Mouse (Mus musculus) ovary, postnatal 10 days (tissue): ENCODE data around the gene Cacng4.

Experiments used
- DNase-seq: peaks from one replicate; pipeline ENCODE4 v3.0.0; 2022; ENCODE audit warnings: low spot score

Gene Cacng4

GRCm38 (mm10) chr11:107720264-107721021 is 73.9 kb downstream of the Cacng4 start:
- DNase-seq = no peak

GRCm38 (mm10) chr11:107716332-107716938 is 77.9 kb downstream of the Cacng4 start, which contains the start of gene Cacng1:
Gene Cacng1 (minus strand): TSS chr11:107716522.
- DNase-seq = no peak

GRCm38 (mm10) chr11:107714368-107714767 is 80.0 kb downstream of the Cacng4 start:
- DNase-seq = no peak

- DNase-seq = no peak
Observed at GRCm38 (mm10) chr11:107710379-107710778, 84.0 kb downstream of the Cacng4 start.

DNA sequence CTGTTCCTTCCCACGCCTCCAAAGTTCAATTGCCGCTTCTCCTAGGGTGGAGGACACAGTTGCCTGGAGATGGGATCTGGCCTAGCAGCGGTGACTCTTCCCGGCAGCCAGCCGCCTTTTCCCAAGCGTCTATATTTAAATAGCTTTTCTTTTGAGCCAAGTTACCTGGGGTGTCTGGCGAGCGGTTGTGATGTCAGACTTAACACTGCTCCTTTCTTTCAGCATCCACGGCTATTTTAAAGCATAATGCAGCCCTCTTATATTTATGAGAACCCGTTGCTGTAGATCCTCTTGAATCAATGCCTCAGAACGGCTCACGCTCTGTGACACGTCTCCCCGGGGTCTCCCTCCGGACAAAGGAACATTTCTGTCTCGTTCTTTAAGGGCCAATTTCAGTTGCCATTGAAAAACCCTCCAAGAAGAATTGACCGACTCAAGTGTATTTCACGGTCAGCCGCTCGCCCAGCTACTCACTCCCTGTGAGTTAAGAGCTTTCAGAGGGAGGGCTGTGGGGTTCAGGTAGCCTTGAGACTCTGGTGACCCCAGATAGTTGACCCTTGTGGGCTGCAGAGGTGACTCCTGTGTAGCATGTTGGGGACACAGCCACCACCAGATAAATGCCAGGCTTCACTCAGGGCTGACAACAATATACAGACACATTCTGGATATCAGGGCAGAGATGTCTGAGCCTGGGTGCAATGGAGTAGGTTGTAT is 86.3 kb downstream of the Cacng4 start:
- no peak for DNase-seq

DNA sequence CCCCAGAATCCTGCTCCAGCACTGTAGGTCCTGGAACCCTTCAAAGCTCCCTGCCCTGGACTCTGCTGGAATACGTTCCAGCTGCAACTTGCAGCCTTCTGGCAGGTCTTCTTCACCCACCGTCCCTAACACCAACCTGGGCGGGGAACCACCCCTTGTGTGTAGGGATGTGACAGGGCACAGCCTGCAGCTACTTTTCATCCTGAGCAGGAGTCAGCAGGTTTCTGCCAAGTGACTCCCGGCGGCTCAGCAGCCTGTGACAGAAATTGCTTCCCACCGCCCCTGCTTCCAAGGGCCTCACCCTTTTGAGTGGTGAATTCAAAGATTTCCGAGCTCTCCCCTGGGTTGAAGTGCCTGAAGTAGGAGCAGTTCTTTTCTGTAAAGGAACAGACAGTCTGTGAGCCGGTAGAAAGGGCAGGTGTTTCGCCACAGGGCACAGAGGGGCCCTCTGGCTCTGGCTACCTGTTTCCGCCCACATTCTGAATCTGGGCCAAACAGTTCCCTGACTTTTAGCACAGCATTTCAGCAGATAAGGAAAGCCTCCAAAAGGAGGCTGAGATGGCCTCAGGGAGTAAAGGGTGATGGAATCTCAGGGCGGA is 88.8 kb downstream of the Cacng4 start:
- DNase-seq = no peak

- no peak for DNase-seq
Observed at GRCm38 (mm10) chr11:107705060-107705459, 89.3 kb downstream of the Cacng4 start.

DNA sequence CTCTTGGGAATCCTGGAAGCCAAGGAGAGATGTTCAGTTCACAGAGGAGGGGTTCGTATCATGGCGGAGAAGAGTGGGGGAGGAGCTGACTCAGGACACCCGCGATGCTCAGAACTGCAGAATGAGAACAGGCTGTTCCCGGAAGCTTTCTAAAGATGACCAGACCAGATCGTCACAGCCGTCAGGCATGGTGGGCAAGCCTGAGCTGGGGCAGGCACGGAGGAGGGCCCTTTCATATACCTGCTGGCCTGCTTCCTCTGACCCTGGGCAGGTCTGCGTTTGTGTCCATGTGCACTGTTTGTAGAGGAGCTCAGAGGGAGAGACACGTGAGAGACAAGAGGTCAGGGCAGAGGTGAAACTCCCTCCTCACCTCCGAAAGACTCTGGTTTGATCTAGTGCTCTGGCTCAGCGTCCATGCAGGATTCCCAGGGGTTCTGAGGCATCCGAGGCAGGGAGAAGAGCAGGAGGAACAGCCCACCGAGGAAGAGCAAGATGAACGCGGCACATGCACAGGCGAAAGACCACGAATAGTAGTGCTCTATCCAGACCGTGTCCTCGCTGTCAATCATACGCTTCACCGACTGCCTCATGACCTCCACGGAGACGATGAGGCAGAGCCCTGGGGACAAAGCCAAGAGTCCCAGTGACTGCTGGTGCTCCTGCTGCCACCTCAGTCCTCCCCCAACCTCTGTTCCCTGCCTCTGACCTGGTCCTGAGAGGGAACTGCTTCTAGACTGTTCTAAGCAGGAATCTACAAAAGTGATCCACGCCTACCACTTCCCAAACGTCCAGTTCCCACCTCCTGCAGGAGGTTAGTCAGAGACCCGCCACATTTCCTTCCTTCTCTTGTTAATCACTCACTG is 90.9 kb downstream of the Cacng4 start:
- no peak for DNase-seq

DNA sequence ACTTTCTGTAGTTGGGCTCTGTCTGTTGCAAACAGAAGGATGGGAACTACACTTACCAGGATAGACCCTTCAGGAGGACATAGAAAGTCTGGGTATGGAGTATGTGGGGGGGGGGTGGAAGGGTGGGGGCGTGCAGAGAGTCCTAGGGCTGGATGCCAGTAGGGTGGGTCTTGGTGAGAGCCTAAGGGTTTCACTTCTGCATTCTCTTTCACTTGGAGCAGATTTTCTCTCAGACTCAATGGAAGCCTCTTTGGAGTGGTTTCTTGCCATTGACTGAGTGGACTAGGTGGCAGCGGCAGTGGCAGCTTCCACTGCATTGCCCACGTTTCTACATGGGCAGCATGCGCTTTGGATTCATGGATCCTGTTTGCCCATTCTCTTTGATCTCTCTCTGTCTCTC is 94.4 kb downstream of the Cacng4 start:
- DNase-seq = no peak

DNA sequence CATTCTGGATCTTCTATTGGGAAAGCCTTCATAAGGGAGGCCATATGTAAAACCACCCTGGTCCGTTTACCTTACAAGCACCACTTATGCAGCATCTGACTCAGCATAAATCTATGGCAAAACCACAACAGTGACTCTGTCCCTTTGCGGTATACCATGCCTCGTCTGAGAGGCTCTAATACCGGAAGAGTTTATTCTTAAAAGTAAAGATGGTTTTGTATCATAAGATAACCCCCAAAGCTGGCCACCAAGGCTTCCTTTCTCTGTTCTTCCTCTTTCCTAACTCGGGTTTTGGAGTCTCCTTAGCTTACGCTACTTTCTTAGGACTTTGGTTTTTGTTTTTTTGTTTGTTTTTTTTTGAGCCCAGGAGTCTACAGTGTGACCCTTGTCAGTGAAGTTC is 101.0 kb downstream of the Cacng4 start:
- no peak for DNase-seq

DNA sequence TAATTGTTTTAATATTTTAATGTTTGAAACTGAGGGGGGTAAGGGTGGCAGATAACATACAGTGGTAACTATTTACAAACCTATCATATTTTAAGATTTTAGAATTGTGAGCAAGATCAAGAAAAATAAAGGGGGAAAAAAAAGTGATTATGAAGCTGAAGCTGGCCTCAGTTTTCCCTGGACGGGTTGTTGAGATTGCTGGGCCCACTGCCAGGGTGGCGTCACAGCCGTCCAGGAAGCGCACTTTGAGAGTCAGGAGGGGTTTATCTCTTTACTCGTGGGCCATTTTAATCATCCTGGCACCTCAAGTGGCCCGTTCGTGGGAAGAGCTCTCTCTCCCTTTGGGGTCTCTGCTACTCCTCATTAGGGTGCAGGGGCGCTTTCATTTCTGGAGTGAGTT is 102.8 kb downstream of the Cacng4 start:
- DNase-seq = no peak

DNA sequence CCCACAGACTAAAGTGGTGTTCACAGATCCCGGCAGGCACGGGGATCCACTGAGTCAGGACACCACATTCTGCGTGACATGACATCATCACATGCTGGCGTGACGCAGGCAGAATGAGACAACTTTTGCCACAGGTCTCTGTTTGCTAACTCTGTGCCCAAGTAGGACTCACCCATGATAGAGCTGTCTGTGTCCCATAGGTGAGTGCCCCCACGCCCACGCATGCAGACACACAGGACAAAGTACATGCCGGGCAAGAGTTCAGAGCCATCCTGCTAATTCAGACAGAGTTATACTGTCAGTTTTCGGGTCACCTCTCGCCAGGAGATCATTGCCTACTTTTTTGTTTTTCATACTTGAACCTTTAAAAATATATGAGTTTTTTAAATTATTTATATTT is 105.9 kb downstream of the Cacng4 start:
- no peak for DNase-seq

- DNase-seq = no peak
Observed at GRCm38 (mm10) chr11:107686290-107686689, 108.1 kb downstream of the Cacng4 start.

GRCm38 (mm10) chr11:107683544-107684465 is 110.6 kb downstream of the Cacng4 start:
- DNase-seq = no peak

DNA sequence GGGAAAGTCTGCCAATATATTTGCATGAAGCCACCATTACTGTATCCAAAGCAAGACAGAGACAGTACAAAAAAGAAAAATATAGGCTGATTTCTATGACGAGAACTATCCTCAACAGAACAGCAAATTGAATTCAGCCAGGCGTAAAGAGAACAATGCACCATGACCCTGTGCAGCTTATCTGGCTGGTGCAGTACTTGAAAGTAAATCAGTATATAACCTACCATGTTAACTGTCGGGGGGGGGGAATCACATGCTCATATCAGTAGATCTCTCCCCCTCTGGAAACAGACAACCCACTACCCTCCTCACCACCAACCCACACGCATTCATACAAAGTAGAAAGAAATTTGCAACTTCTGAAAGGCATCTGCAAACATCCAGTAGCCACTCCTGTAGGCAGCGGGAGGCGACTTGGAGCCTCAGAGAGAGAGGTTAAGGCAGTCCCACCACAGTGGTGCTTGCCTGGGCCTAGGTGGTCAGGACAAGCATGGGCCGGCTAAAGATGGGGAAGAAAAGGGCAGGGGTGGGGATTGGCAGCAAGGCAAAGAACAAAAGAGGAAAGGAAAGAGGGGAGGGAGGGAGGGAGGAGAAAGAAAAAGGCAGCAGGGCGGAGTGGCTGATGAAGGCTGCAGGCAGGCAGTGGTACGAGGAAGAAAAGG is 111.5 kb downstream of the Cacng4 start:
- no peak for DNase-seq
